21 mouse cellular contexts compared by ENCODE assay signal in genomic region chr19:53013744-53014143, GRCm38 (mm10). TPM values are rescaled to one million over a fixed set of nuclear protein-coding genes. Genes with fewer than 3 reads are reported as not detected.
DNase-seq lines count a peak whose midpoint lies in the region; ATAC-seq and TF ChIP-seq lines count a peak whose summit lies in the region.
"Had no signal": no experiment of that assay in that cellular context is flagged by ENCODE, and none has a peak within 500 bp of the region (broad histone marks: within the 10 kb centered on the region; RNA-seq: fewer than 3 reads in every experiment).

No protein-coding gene starts in this region.

- no peak for TF ChIP-seq CTCF in gastrocnemius, adult 2 months (IDR thresholded peaks at IDR 0.05)

- peaks cover 13% of the 10 kb centered on the region for H3K36me3 ChIP-seq in heart, embryonic 15.5 days
- H3K36me3 ChIP-seq in liver, embryonic 12.5 days = peaks cover 98% of the 10 kb centered on the region

- peaks cover 70% of the 10 kb centered on the region for H3K4me1 ChIP-seq in heart, embryonic 15.5 days (replicated peaks)
- H3K4me1 ChIP-seq in liver, embryonic 12.5 days = no peaks in the 10 kb centered on the region
- H3K4me1 ChIP-seq: liver, embryonic 15.5 days had no signal

- intact Hi-C loops in gastrocnemius, adult 2 months (cut with DNase I) = no loop called here

- H3K27ac ChIP-seq in gastrocnemius, adult 2 months = peak overlapping the region; percentile 54
- no peak overlapping the region for H3K27ac ChIP-seq in heart, embryonic 15.5 days
- no peak overlapping the region for H3K27ac ChIP-seq in liver, embryonic 12.5 days
- H3K27ac ChIP-seq: embryonic facial prominence, embryonic 15.5 days; liver, embryonic 15.5 days had no signal

- 69% methylated on average over 3 of the region's 3 CpGs for WGBS in heart, embryonic 15.5 days
- WGBS in liver, embryonic 12.5 days (ENCODE audit: insufficient replicate concordance) = 82% methylated on average over 3 of the region's 3 CpGs

- H3K9me3 ChIP-seq in heart, embryonic 15.5 days (replicated peaks) = no peaks in the 10 kb centered on the region
- no peaks in the 10 kb centered on the region for H3K9me3 ChIP-seq in liver, embryonic 12.5 days (replicated peaks)
- H3K9me3 ChIP-seq: embryonic facial prominence, embryonic 15.5 days; limb, embryonic 13.5 days; liver, embryonic 15.5 days had no signal

- H3K4me2 ChIP-seq in heart, embryonic 15.5 days = 0 out of 2 replicates have a peak overlapping the region, but pooled peaks have one; percentile 40
- H3K4me2 ChIP-seq in liver, embryonic 12.5 days = no peak overlapping the region
- H3K4me2 ChIP-seq: embryonic facial prominence, embryonic 15.5 days; limb, embryonic 13.5 days; liver, embryonic 15.5 days had no signal

- H3K27me3 ChIP-seq in heart, embryonic 15.5 days = no peaks in the 10 kb centered on the region
- no peaks in the 10 kb centered on the region for H3K27me3 ChIP-seq in liver, embryonic 12.5 days (replicated peaks)
- H3K27me3 ChIP-seq: embryonic facial prominence, embryonic 15.5 days; limb, embryonic 13.5 days; liver, embryonic 15.5 days; Patski had no signal

- H3K9ac ChIP-seq in heart, embryonic 15.5 days = no peak overlapping the region
- no peak overlapping the region for H3K9ac ChIP-seq in liver, embryonic 12.5 days
- H3K9ac ChIP-seq: embryonic facial prominence, embryonic 15.5 days; limb, embryonic 13.5 days; liver, embryonic 15.5 days had no signal

- no peak for DNase-seq in gastrocnemius, adult 2 months
- DNase-seq in gastrocnemius, postnatal 4 days (ENCODE audit: low spot score in 2 of 2) = no peak
- DNase-seq in fibroblast of lung, adult 2 months (ENCODE audit: low read depth) = peak; percentile 83
- DNase-seq in MN1 (ENCODE audit: low spot score) = no peak
- DNase-seq: cerebellum, adult 9-11 months; gastrocnemius, postnatal 36 days; kidney, adult 18-20 months; kidney, postnatal 10 days; layer of hippocampus, adult 9-11 months; right cerebral cortex, postnatal 4 days; thymus, adult 18-20 months had no signal

- ATAC-seq in heart, embryonic 15.5 days (replicated peaks; ENCODE audit: insufficient number of reproducible peaks, insufficient read depth, low FRiP score, low read depth) = no peak
- peak; percentile 33; the same call in 1 of the 2 replicates for ATAC-seq in megakaryocyte, adult 5-6 weeks (ENCODE audit: poor library complexity, severe bottlenecking)
- no peak for ATAC-seq in liver, embryonic 12.5 days
- no peak for ATAC-seq in granulocyte monocyte progenitor cell, adult 5-6 weeks (replicated peaks; ENCODE audit: poor library complexity, severe bottlenecking)
- ATAC-seq: activated CD4-positive, CD25-positive, alpha-beta regulatory T cell, adult 4 months; lung, postnatal 0 days; Patski had no signal

- no peak overlapping the region for H3K4me3 ChIP-seq in gastrocnemius, adult 2 months
- H3K4me3 ChIP-seq in heart, embryonic 15.5 days = no peak overlapping the region
- H3K4me3 ChIP-seq in liver, embryonic 12.5 days = no peak overlapping the region
- H3K4me3 ChIP-seq: embryonic facial prominence, embryonic 15.5 days; limb, embryonic 13.5 days; liver, embryonic 15.5 days had no signal

RNA-seq across cellular contexts. Expression of gene Xpnpep1, which starts 26.3 kb away (rescaled TPM):
- total RNA-seq in gastrocnemius, adult 2 months (2021) = 10 to 100 TPM; 41.9 to 48.9 TPM
- total RNA-seq in gastrocnemius, postnatal 4 days (2021) = 10 to 100 TPM; 85.3 to 91.8 TPM
- polyA plus RNA-seq in heart, embryonic 15.5 days (2015; fragmentation: Nextera tagmentation; extraction: Ambion mirVana) = 128 and 135 TPM in 2 replicates
- total RNA-seq in megakaryocyte, adult 5-6 weeks (2015) = 46.3 and 52.5 TPM in 2 replicates
- 57.8 and 60.2 TPM in 2 replicates for total RNA-seq in megakaryocyte, adult 5-6 weeks (2017)
- polyA plus RNA-seq in liver, embryonic 12.5 days (2016; fragmentation: Nextera tagmentation; extraction: Ambion mirVana) = 124 and 133 TPM in 2 replicates
- 43.6 and 77.0 TPM in 2 replicates for total RNA-seq in granulocyte monocyte progenitor cell, adult 5-6 weeks (2014; fragmentation: Nextera tagmentation)
- total RNA-seq in granulocyte monocyte progenitor cell, adult 5-6 weeks (2017) = 49.8 and 70.5 TPM in 2 replicates
